Mouse (Mus musculus) MEL (cell line): ENCODE measurements at regions not wholly inside any gene's neighbourhood (a gene's known extent, or its start where the extent isn't known, plus 50 kb on each side); places are given as distances from the start of the nearest gene placed in this dataset.

Experiments used
- CHD2 ChIP-seq: IDR thresholded peaks from 2 replicates; pipeline ENCODE4 v1.6.1; 2011; ENCODE audit warnings: low read length, improper control_type of control experiment
- CTCF ChIP-seq, 3 experiments: IDR thresholded peaks in 2 of 3; conservative IDR thresholded peaks in 1 of 3; 2 replicates each; pipeline ENCODE4 v1.5.1; 2011 to 2012; ENCODE audit warnings: low read length in 3 of 3, low read depth in 2 of 3, mild to moderate bottlenecking in 2 of 3, improper control_type of control experiment in 1 of 3, inconsistent platforms in 1 of 3, mixed read lengths in 1 of 3, moderate library complexity in 1 of 3; ENCODE audit not compliant: control insufficient read depth in 1 of 3, insufficient read depth in 1 of 3, poor library complexity in 1 of 3, severe bottlenecking in 1 of 3
- GABPA ChIP-seq: IDR thresholded peaks from 2 replicates; pipeline ENCODE4 v1.6.1; 2012; ENCODE audit warnings: low read depth, mild to moderate bottlenecking, inconsistent platforms, low read length, improper control_type of control experiment, moderate library complexity
- GATA1 ChIP-seq: IDR thresholded peaks from 2 replicates; pipeline ENCODE4 v1.6.1; 2011; ENCODE audit warnings: low read depth, low read length, improper control_type of control experiment
- MXI1 ChIP-seq: IDR thresholded peaks from 2 replicates; pipeline ENCODE4 v1.6.1; 2011; ENCODE audit warnings: mild to moderate bottlenecking, low read depth, low read length, improper control_type of control experiment
- MYC ChIP-seq: IDR thresholded peaks from 2 replicates; pipeline ENCODE4 v1.6.1; 2011; ENCODE audit warnings: low read depth, mild to moderate bottlenecking, low read length, improper control_type of control experiment, moderate library complexity
- POLR2A ChIP-seq, 2 experiments: IDR thresholded peaks; 2 replicates each; pipeline ENCODE4 v1.6.1; 2011 to 2012; ENCODE audit warnings: low read length in 2 of 2, mild to moderate bottlenecking in 2 of 2, control low read depth in 1 of 2, improper control_type of control experiment in 1 of 2, low read depth in 1 of 2, moderate library complexity in 1 of 2; ENCODE audit not compliant: control insufficient read depth in 1 of 2, insufficient read depth in 1 of 2, poor library complexity in 1 of 2
- USF1 ChIP-seq: IDR thresholded peaks from 2 replicates; pipeline ENCODE4 v1.6.1; 2014; ENCODE audit warnings: low read depth, mild to moderate bottlenecking, inconsistent platforms, low read length, improper control_type of control experiment, moderate library complexity
- ZNF384 ChIP-seq: IDR thresholded peaks from 2 replicates; pipeline ENCODE4 v1.6.1; 2012; ENCODE audit warnings: low read depth, mild to moderate bottlenecking, inconsistent platforms, low read length, improper control_type of control experiment

- TF ChIP-seq GABPA = no peak
- no peak for TF ChIP-seq CTCF (IDR thresholded peaks at IDR 0.05 in 2 of 3, conservative IDR thresholded peaks at IDR 0.05 in 1 of 3; ENCODE audit: control insufficient read depth in 1 of 3, insufficient read depth in 1 of 3, low read depth in 2 of 3, low read length in 3 of 3, poor library complexity in 1 of 3, severe bottlenecking in 1 of 3)
- no peak for TF ChIP-seq MYC
- no peak for TF ChIP-seq USF1
- TF ChIP-seq CHD2 = no peak
- TF ChIP-seq POLR2A (IDR thresholded peaks at IDR 0.05; ENCODE audit: control insufficient read depth in 1 of 2, insufficient read depth in 1 of 2, low read depth in 1 of 2, low read length in 2 of 2, poor library complexity in 1 of 2) = no peak
- no peak for TF ChIP-seq GATA1
- no peak for TF ChIP-seq MXI1
- no peak for TF ChIP-seq ZNF384
These were observed 181.9 kb upstream of the Tet2 start for GRCm38 (mm10) chr3:133726831-133727230.
